Mouse (Mus musculus): ENCODE measurements around the gene Myl6.

- TF ChIP-seq CTCF (IDR thresholded peaks at IDR 0.05; ENCODE audit: borderline replicate concordance, control insufficient read depth, extremely low read depth, insufficient read depth, low read length, poor library complexity) (no peak), POLR2A (IDR thresholded peaks at IDR 0.05; ENCODE audit: control insufficient read depth, extremely low read depth, insufficient read depth, low read length, poor library complexity) (no peak)
These were observed 5.9 kb downstream of the Myl6 start for GRCm38 (mm10) chr10:128487861-128488712.
